In the genomic region with DNA sequence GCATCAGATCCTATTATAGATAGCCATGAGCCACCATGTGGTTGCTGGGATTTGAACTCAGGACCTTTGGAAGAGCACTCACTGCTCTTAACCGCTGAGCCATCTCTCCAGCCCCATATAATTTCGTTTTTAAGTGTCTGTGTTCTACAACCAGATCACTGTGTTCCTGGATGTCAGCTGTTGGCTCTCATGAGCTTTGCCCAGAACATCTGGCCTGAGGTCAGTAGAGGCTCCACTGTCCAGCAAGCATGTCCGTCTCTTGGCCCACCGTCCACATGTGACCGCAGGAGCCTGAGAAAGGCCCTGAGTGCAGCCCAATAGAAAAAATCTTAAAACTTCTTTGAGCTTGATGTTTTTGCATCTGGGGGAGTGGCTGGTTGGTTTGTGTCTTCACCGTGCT, we compare ENCODE assay signal across 27 mouse cellular contexts. TPM values are rescaled to one million over a fixed set of nuclear protein-coding genes. Genes with fewer than 3 reads are reported as not detected.
A peak's percentile ranks its signal among the peaks of the same experiment; 100 is the strongest.
DNase-seq lines count a peak whose midpoint lies in the region; TF ChIP-seq lines count a peak whose summit lies in the region.
"Had no signal": no experiment of that assay in that cellular context is flagged by ENCODE, and none has a peak within 500 bp of the region (broad histone marks: within the 10 kb centered on the region; RNA-seq: fewer than 3 reads in every experiment).

No protein-coding gene starts in this region.

- no peak for TF ChIP-seq POLR2A in kidney, adult 2 months (IDR thresholded peaks at IDR 0.05; ENCODE audit: low read depth, low read length)

- no peaks in the 10 kb centered on the region for H3K36me3 ChIP-seq in kidney, adult 2 months (ENCODE audit: control insufficient read depth, insufficient read depth, low read length)
- H3K36me3 ChIP-seq in macrophage (ENCODE audit: inconsistent target): no peaks in the 10 kb centered on the region

- peak overlapping the region; percentile 64 for H3K27ac ChIP-seq in gastrocnemius, adult 2 months
- no peak overlapping the region for H3K27ac ChIP-seq in kidney, adult 2 months (ENCODE audit: insufficient read depth, low read depth, low read length)
- H3K27ac ChIP-seq in macrophage: peak overlapping the region; percentile 94
- H3K27ac ChIP-seq: hindbrain, embryonic 10.5 days; hindbrain, postnatal 0 days; liver, embryonic 12.5 days; midbrain, embryonic 12.5 days; neural tube, embryonic 15.5 days had no signal

- H3K27me3 ChIP-seq in kidney, adult 2 months (replicated peaks; ENCODE audit: control insufficient read depth, insufficient read depth, low read length): no peaks in the 10 kb centered on the region
- H3K27me3 ChIP-seq: embryonic facial prominence, embryonic 13.5 days; limb, embryonic 13.5 days; liver, embryonic 12.5 days; midbrain, embryonic 12.5 days; neural tube, embryonic 15.5 days had no signal

- H3K4me1 ChIP-seq in kidney, adult 2 months (ENCODE audit: control insufficient read depth, insufficient read depth, low read length): peaks cover 8% of the 10 kb centered on the region; the same call in 1 of the 2 replicates
- H3K4me1 ChIP-seq: neural tube, embryonic 15.5 days had no signal

- DNase-seq in gastrocnemius, adult 2 months: peak; percentile 68
- no peak for DNase-seq in gastrocnemius, postnatal 10 days
- DNase-seq in kidney, adult 2 months: peak; percentile 50
- no peak for DNase-seq in kidney, postnatal 10 days
- peak; percentile 50 for DNase-seq in lung, postnatal 25 days (ENCODE audit: low spot score)
- no peak for DNase-seq in lung, postnatal 4 days
- no peak for DNase-seq in urinary bladder, adult 2 months (ENCODE audit: low spot score)
- DNase-seq: adrenal gland, postnatal 14 days; cerebellum, adult 8-10 months; cerebellum, postnatal 36 days; embryo, embryonic 11 days; kidney, postnatal 14 days; thymus, postnatal 14 days had no signal

- H3K4me3 ChIP-seq in gastrocnemius, adult 2 months: no peak overlapping the region
- H3K4me3 ChIP-seq in kidney, adult 2 months (ENCODE audit: insufficient read depth, low read depth, low read length): no peak overlapping the region
- no peak overlapping the region for H3K4me3 ChIP-seq in macrophage (ENCODE audit: inconsistent target)
- H3K4me3 ChIP-seq: embryonic facial prominence, embryonic 13.5 days; erythroblast, embryonic 14.5 days; hindbrain, embryonic 10.5 days; limb, embryonic 13.5 days; liver, embryonic 12.5 days; midbrain, embryonic 12.5 days; neural tube, embryonic 15.5 days had no signal

- TF ChIP-seq CTCF in gastrocnemius, adult 2 months (IDR thresholded peaks at IDR 0.05): no peak
- TF ChIP-seq CTCF in kidney, adult 2 months (conservative IDR thresholded peaks at IDR 0.05; ENCODE audit: insufficient read depth, insufficient read length, low read depth, low read length): no peak

- H3K79me2 ChIP-seq in macrophage (ENCODE audit: inconsistent target): no peaks in the 10 kb centered on the region

- intact Hi-C loops in gastrocnemius, adult 2 months (cut with DNase I): loop anchor here (2.0 kb wide), 1 partner anchor 100 kb away; no protein-coding TSS in a partner anchor

- WGBS in kidney, adult 2 months: 39% methylated on average over 6 of the region's 6 CpGs
- WGBS in macrophage (ENCODE audit: missing documents): 90% methylated on average over 6 of the region's 6 CpGs

RNA-seq across cellular contexts. Expression of gene Mrln, which starts 7.8 kb away (rescaled TPM):
- total RNA-seq in gastrocnemius, adult 2 months (2021): 100 to 1,000 TPM; 201 to 276 TPM
- 100 to 1,000 TPM; 153 to 155 TPM for total RNA-seq in gastrocnemius, postnatal 10 days (2021)
- 1.0 and 2.5 TPM in 2 replicates for polyA plus RNA-seq in kidney, adult 2 months (2012; rRNA removed)
- not detected for total RNA-seq in macrophage (2018; cell fraction: chromatin; rRNA removed)
- under 1 TPM in 2 of 26 experiments, not detected in 24; 0.51 to 0.71 TPM for total RNA-seq in macrophage (2018; cell fraction: cytosol; rRNA removed)
- total RNA-seq in macrophage (2018; cell fraction: nucleus; rRNA removed): not detected
- not detected in 3 replicates for polyA plus RNA-seq in macrophage (2018)
- 0.34 and 1.5 TPM in 2 replicates for polyA plus RNA-seq in urinary bladder, adult 2 months (2012; rRNA removed)
- total RNA-seq: adrenal gland, postnatal 14 days; left cerebral cortex, adult 18-20 months; left cerebral cortex, postnatal 25 days; megakaryocyte, adult 5-6 weeks had no signal
- polyA plus RNA-seq: erythroblast, embryonic 14.5 days; forebrain, embryonic 14.5 days; small intestine, adult 2 months had no signal

RNA-seq across cellular contexts. Expression of gene Slc16a9, which starts 48.2 kb away (rescaled TPM):
- total RNA-seq in gastrocnemius, adult 2 months (2021): 1 to 10 TPM; 5.0 to 9.6 TPM
- 1 to 10 TPM; 4.9 to 5.4 TPM for total RNA-seq in gastrocnemius, postnatal 10 days (2021)
- 68.9 and 77.1 TPM in 2 replicates for polyA plus RNA-seq in kidney, adult 2 months (2012; rRNA removed)
- 1 to 10 TPM in 14 of 26 experiments, under 1 TPM in 9, not detected in 3; 0.20 to 4.8 (median 1.8) TPM for total RNA-seq in macrophage (2018; cell fraction: chromatin; rRNA removed)
- total RNA-seq in macrophage (2018; cell fraction: cytosol; rRNA removed): 10 to 100 TPM in 1 of 26 experiments, 1 to 10 TPM in 25; 3.7 to 10.9 (median 6.4) TPM
- total RNA-seq in macrophage (2018; cell fraction: nucleus; rRNA removed): 1 to 10 TPM; 1.6 to 9.5 (median 4.2) TPM
- polyA plus RNA-seq in macrophage (2018): 4.7 to 8.9 TPM (median 7.9 TPM) in 3 replicates
- polyA plus RNA-seq in urinary bladder, adult 2 months (2012; rRNA removed): 9.1 and 11.1 TPM in 2 replicates
- polyA plus RNA-seq: erythroblast, embryonic 14.5 days had no signal

Comparison
In these comparisons a context has a peak if more than half of its experiments do, and no peak if none do; other contexts are left out.
1. DNase-seq: peak in gastrocnemius, adult 2 months (single experiment), kidney, adult 2 months (single experiment) and lung, postnatal 25 days (single experiment); none in gastrocnemius, postnatal 10 days (single experiment), kidney, postnatal 10 days (single experiment), lung, postnatal 4 days (0 of 2) and urinary bladder, adult 2 months (single experiment).